Mouse (Mus musculus) layer of hippocampus, postnatal 25 days (tissue): ENCODE results near the gene Setd6. TPM values are rescaled to one million over a fixed set of nuclear protein-coding genes. Genes with fewer than 3 reads are reported as not detected.

Experiments
- DNase-seq, 2 experiments: peaks; one replicate each; pipeline ENCODE4 v3.0.0; 2022; ENCODE audit warnings: mixed read lengths in 2 of 2, low spot score in 1 of 2; ENCODE audit errors: extremely low spot score in 1 of 2
- total RNA-seq, 2 experiments: library from RNA; stranded (reverse); gene quantifications; 2 replicates each; pipeline ENCODE4 v1.2.3; 2021

Gene Setd6
- total RNA-seq = 10 to 100 TPM; 19.9 to 22.0 TPM

GRCm38 (mm10) chr8:95715676-95716531 lies at the start of gene Setd6:
TSS of gene Setd6 (plus strand) at chr8:95715881.
- DNase-seq = peak; percentile 78 to 81

- no peak for DNase-seq
Measured at GRCm38 (mm10) chr8:95668163-95668958, 47.3 kb upstream of the Setd6 start.

- no peak for DNase-seq
Measured at GRCm38 (mm10) chr8:95669967-95670366, 45.7 kb upstream of the Setd6 start.

GRCm38 (mm10) chr8:95671861-95672260 lies 43.8 kb upstream of the Setd6 start:
- DNase-seq = no peak

- no peak for DNase-seq
Measured at GRCm38 (mm10) chr8:95672811-95673210, 42.9 kb upstream of the Setd6 start.

GRCm38 (mm10) chr8:95676631-95677030 lies 39.0 kb upstream of the Setd6 start, which contains the start of gene Ndrg4:
TSS of gene Ndrg4 (plus strand) at chr8:95676980.
- DNase-seq = no peak

- no peak for DNase-seq
Measured at GRCm38 (mm10) chr8:95677591-95678023, 38.1 kb upstream of the Setd6 start.

- peak; percentile 40 to 47 for DNase-seq
Measured at GRCm38 (mm10) chr8:95678024-95678611, 37.6 kb upstream of the Setd6 start.

GRCm38 (mm10) chr8:95688073-95688672 lies 27.5 kb upstream of the Setd6 start:
- DNase-seq = peak in 1 of 2 experiments; percentile 53

- DNase-seq = no peak
Measured at GRCm38 (mm10) chr8:95690929-95691541, 24.6 kb upstream of the Setd6 start.

GRCm38 (mm10) chr8:95694631-95695030 lies 21.1 kb upstream of the Setd6 start:
- peak; percentile 49 to 51 for DNase-seq

- no peak for DNase-seq
Measured at GRCm38 (mm10) chr8:95696661-95697060, 19.0 kb upstream of the Setd6 start.

GRCm38 (mm10) chr8:95697128-95697527 lies 18.6 kb upstream of the Setd6 start:
- peak; percentile 93 to 98 for DNase-seq

- no peak for DNase-seq
Measured at GRCm38 (mm10) chr8:95698179-95698578, 17.5 kb upstream of the Setd6 start.

- DNase-seq = peak; percentile 55 to 72
Measured at GRCm38 (mm10) chr8:95700282-95700681, 15.4 kb upstream of the Setd6 start.

- peak in 1 of 2 experiments; percentile 29 for DNase-seq
Measured at GRCm38 (mm10) chr8:95701809-95702208, 13.9 kb upstream of the Setd6 start.

GRCm38 (mm10) chr8:95702480-95703446 lies 12.9 kb upstream of the Setd6 start:
- peak; percentile 80 to 81 for DNase-seq

- peak; percentile 78 to 84 for DNase-seq
Measured at GRCm38 (mm10) chr8:95703461-95704260, 12.0 kb upstream of the Setd6 start.
